Mouse (Mus musculus): ENCODE data around the gene Olfr767.

- no peak for TF ChIP-seq CTCF (conservative IDR thresholded peaks at IDR 0.05; ENCODE audit: low read length)
- no peak for TF ChIP-seq NANOG (IDR thresholded peaks at IDR 0.05; ENCODE audit: borderline replicate concordance, low read length)
Observed at GRCm38 (mm10) chr10:129028343-129028742, 54.4 kb downstream of the Olfr767 start.
